Comparison of ENCODE assay signal across 22 mouse cellular contexts in genomic region chr10:119086450-119086849, GRCm38 (mm10).
DNase-seq lines count a peak whose midpoint lies in the region; ATAC-seq and TF ChIP-seq lines count a peak whose summit lies in the region.
"Had no signal": no experiment of that assay in that cellular context is flagged by ENCODE, and none has a peak within 500 bp of the region (broad histone marks: within the 10 kb centered on the region; RNA-seq: fewer than 3 reads in every experiment).

No protein-coding gene starts in this region.

- H3K9me3 ChIP-seq in heart, embryonic 12.5 days (replicated peaks): no peaks in the 10 kb centered on the region
- H3K9me3 ChIP-seq in G1E (replicated peaks): peaks cover 2% of the 10 kb centered on the region; the same call in 1 of the 2 replicates
- H3K9me3 ChIP-seq in liver, embryonic 14.5 days (ENCODE audit: control insufficient read depth, low read length): no peaks in the 10 kb centered on the region
- H3K9me3 ChIP-seq: forebrain, embryonic 15.5 days; hindbrain, embryonic 12.5 days; kidney, embryonic 15.5 days; limb, embryonic 12.5 days; lung, embryonic 15.5 days; neural tube, embryonic 13.5 days had no signal

- WGBS in heart, embryonic 12.5 days: 14% methylated on average over 5 of the region's 5 CpGs
- 6% methylated on average over 5 of the region's 5 CpGs for whole genome bisulfite sequencing in liver, embryonic 14.5 days (ENCODE audit: insufficient replicate concordance)

- peak; percentile 65 for TF ChIP-seq EP300 in liver, embryonic 14.5 days (IDR thresholded peaks at IDR 0.05; ENCODE audit: low read depth)

- no peak overlapping the region for H3K9ac ChIP-seq in heart, embryonic 12.5 days
- no peak overlapping the region for H3K9ac ChIP-seq in liver, embryonic 14.5 days (replicated peaks)
- H3K9ac ChIP-seq: forebrain, embryonic 15.5 days; hindbrain, embryonic 12.5 days; kidney, embryonic 15.5 days; limb, embryonic 12.5 days; lung, embryonic 15.5 days; neural tube, embryonic 13.5 days had no signal

- TF ChIP-seq CTCF in G1E (IDR thresholded peaks at IDR 0.05; ENCODE audit: low read depth, low read length): no peak
- no peak for TF ChIP-seq CTCF in liver, embryonic 14.5 days (IDR thresholded peaks at IDR 0.05; ENCODE audit: low read depth)

- intact Hi-C loops in heart, postnatal 25 days (cut with DNase I): no loop called here

- H3K27me3 ChIP-seq in heart, embryonic 12.5 days (replicated peaks): no peaks in the 10 kb centered on the region
- no peaks in the 10 kb centered on the region for H3K27me3 ChIP-seq in G1E (ENCODE audit: insufficient read depth, low read length)
- H3K27me3 ChIP-seq in liver, embryonic 14.5 days (ENCODE audit: control insufficient read depth, insufficient read depth, low read length): no peaks in the 10 kb centered on the region
- H3K27me3 ChIP-seq: forebrain, embryonic 15.5 days; hindbrain, embryonic 12.5 days; kidney, embryonic 15.5 days; limb, embryonic 12.5 days; lung, embryonic 15.5 days; neural tube, embryonic 13.5 days had no signal

- no peak for DNase-seq in heart, postnatal 25 days (ENCODE audit: low spot score)
- DNase-seq in G1E (ENCODE audit: low spot score): peak; percentile 77
- DNase-seq in c-Kit-positive CD71-positive TER-119-positive erythroid progenitor cells, embryonic 14.5 days (ENCODE audit: low spot score): peak; percentile 29
- peak in 1 of 3 experiments; percentile 52 for DNase-seq in liver, embryonic 14.5 days (ENCODE audit: low read depth in 3 of 3, low spot score in 3 of 3)
- DNase-seq in thymus, postnatal 36 days: no peak
- no peak for DNase-seq in frontal cortex, postnatal 36 days (ENCODE audit: low spot score in 2 of 2)
- no peak for DNase-seq in ovary, postnatal 36 days (ENCODE audit: low spot score)
- DNase-seq: adrenal gland, adult 8-10 months; cerebellum, adult 11-12 months; gastrocnemius, postnatal 10 days; thymus, postnatal 14 days had no signal

- H3K4me1 ChIP-seq in heart, embryonic 12.5 days (replicated peaks): peaks cover 15% of the 10 kb centered on the region
- H3K4me1 ChIP-seq in G1E (ENCODE audit: insufficient read depth, low read depth, low read length): peaks cover 70% of the 10 kb centered on the region
- peaks cover 18 to 23% of the 10 kb centered on the region in 2 experiments for H3K4me1 ChIP-seq in liver, embryonic 14.5 days (replicated peaks; ENCODE audit: control insufficient read depth in 2 of 2, insufficient read depth in 2 of 2, low read length in 1 of 2)
- H3K4me1 ChIP-seq: forebrain, embryonic 15.5 days; hindbrain, embryonic 12.5 days; limb, embryonic 12.5 days; neural tube, embryonic 13.5 days had no signal

- H3K4me2 ChIP-seq in heart, embryonic 12.5 days: no peak overlapping the region; the same call in 1 of the 2 replicates
- no peak overlapping the region for H3K4me2 ChIP-seq in liver, embryonic 14.5 days (ENCODE audit: low read depth)
- H3K4me2 ChIP-seq: forebrain, embryonic 15.5 days; hindbrain, embryonic 12.5 days; kidney, embryonic 15.5 days; limb, embryonic 12.5 days; lung, embryonic 15.5 days; neural tube, embryonic 13.5 days had no signal

- no peak overlapping the region for H3K4me3 ChIP-seq in heart, embryonic 12.5 days
- peak overlapping the region; percentile 55; the same call in 1 of the 2 replicates for H3K4me3 ChIP-seq in G1E (ENCODE audit: low read depth, low read length)
- no peak overlapping the region for H3K4me3 ChIP-seq in liver, embryonic 14.5 days (ENCODE audit: insufficient read depth in 1 of 2, low read depth in 2 of 2, low read length in 2 of 2)
- H3K4me3 ChIP-seq: erythroblast, embryonic 14.5 days; forebrain, embryonic 15.5 days; hindbrain, embryonic 12.5 days; kidney, embryonic 15.5 days; layer of hippocampus, adult 2 months; left cerebral cortex, adult 2 months; limb, embryonic 12.5 days; lung, embryonic 15.5 days; neural tube, embryonic 13.5 days had no signal

- H3K36me3 ChIP-seq in heart, embryonic 12.5 days: no peaks in the 10 kb centered on the region
- H3K36me3 ChIP-seq in G1E (replicated peaks): peaks cover 5% of the 10 kb centered on the region
- H3K36me3 ChIP-seq in liver, embryonic 14.5 days (replicated peaks; ENCODE audit: control insufficient read depth, insufficient read depth, low read depth): no peaks in the 10 kb centered on the region
- H3K36me3 ChIP-seq: forebrain, embryonic 15.5 days; hindbrain, embryonic 12.5 days; kidney, embryonic 15.5 days; limb, embryonic 12.5 days; lung, embryonic 15.5 days; neural tube, embryonic 13.5 days had no signal

- peak; percentile 60 for ATAC-seq in heart, embryonic 12.5 days (ENCODE audit: insufficient number of reproducible peaks, low FRiP score)
- ATAC-seq in G1E (ENCODE audit: extremely low read depth, insufficient number of reproducible peaks, low FRiP score, poor library complexity, severe bottlenecking): peak; percentile 87
- peak; percentile 86 for ATAC-seq in liver, embryonic 14.5 days (ENCODE audit: insufficient read depth)
- ATAC-seq: forebrain, embryonic 15.5 days; inflammation-experienced regulatory T-cells, adult 6 months had no signal

- no peak overlapping the region; the same call in 1 of the 2 replicates for H3K27ac ChIP-seq in heart, embryonic 12.5 days (ENCODE audit: poor library complexity, severe bottlenecking)
- H3K27ac ChIP-seq in liver, embryonic 14.5 days: no peak overlapping the region
- H3K27ac ChIP-seq: forebrain, embryonic 15.5 days; hindbrain, embryonic 12.5 days; kidney, embryonic 15.5 days; layer of hippocampus, adult 2 months; left cerebral cortex, adult 2 months; limb, embryonic 12.5 days; lung, embryonic 15.5 days; neural tube, embryonic 13.5 days had no signal

Comparison
In these comparisons a context has a peak if more than half of its experiments do, and no peak if none do; other contexts are left out.
1. DNase-seq: peak in G1E (single experiment) and c-Kit-positive CD71-positive TER-119-positive erythroid progenitor cells, embryonic 14.5 days (single experiment); none in heart, postnatal 25 days (single experiment), thymus, postnatal 36 days (0 of 2), frontal cortex, postnatal 36 days (0 of 2) and ovary, postnatal 36 days (single experiment).
2. Peak in every context shown above with its lines, with median percentiles within 50 percentile points of each other: ATAC-seq.